Mouse (Mus musculus) erythroblast, embryonic 14.5 days (primary cell): ENCODE measurements around the gene Ccm2l.

Experiments used
- GATA1 ChIP-seq: IDR thresholded peaks from 2 replicates; pipeline ENCODE4 v1.6.1; 2012; ENCODE audit warnings: low read length, inconsistent platforms, mixed read lengths
- TAL1 ChIP-seq: IDR thresholded peaks from 3 replicates; pipeline ENCODE4 v1.6.1; 2012; ENCODE audit warnings: low read length, inconsistent platforms, mixed read lengths

DNA sequence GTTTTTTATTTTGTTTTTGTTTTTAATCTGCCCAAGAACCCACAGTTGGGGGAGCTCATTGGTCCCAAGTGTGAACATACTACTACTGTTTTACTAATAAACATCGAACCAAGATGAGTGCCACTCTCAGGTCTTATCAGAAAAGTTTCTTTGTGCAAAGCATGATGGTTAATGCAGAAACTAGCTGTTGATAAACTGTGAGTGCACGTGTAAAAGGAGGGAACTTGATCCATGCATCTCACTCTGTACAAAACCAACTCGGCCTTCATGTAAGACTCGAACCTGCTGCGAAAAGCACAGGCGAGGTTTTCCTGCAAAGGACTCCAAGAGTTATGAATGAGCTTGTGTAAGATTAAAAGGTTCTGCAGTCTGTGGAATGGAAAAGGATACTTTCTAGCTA, 53.7 kb downstream of the Ccm2l start:
- TF ChIP-seq GATA1, result no peak
- TF ChIP-seq TAL1, result no peak
